Mouse (Mus musculus): ENCODE data around the gene Itga2b. TPM values are rescaled to one million over a fixed set of nuclear protein-coding genes. Genes with fewer than 3 reads are reported as not detected.

The Itga2b gene
- polyA plus RNA-seq, 1 experiment from 2014 or later = 8.3 TPM

DNA sequence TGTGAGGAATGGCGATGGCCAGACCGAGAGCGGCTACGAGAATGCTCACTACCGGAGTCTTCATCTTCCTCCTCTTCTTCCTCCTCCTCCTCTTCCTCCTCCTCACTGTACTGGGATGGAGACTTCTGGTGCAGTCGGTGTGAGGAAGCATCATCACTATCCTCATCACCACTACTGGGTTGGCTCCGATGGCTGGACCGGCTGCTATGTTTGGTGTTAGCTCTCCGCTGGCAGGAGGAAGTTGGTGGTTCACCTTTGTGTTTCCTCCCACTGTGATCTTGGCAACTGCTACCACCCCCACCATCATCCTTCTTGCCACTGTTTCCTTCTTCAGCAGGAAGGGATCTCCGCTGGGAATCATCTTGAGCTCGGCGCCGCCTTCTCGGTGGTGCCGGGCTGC lies 10.2 kb upstream of the Itga2b start:
- no peak for DNase-seq (ENCODE audit: low spot score)
- Histone ChIP-seq H3K9me3 (no peaks in the 10 kb centered on the region), H3K4me1 (replicated peaks) (no peaks in the 10 kb centered on the region), H3K27me3 (ENCODE audit: insufficient read depth, poor library complexity, severe bottlenecking) (no peaks in the 10 kb centered on the region), H3K4me3 (no peak overlapping the region), H3K27ac (no peak overlapping the region), H3K36me3 (peaks cover 87% of the 10 kb centered on the region)
- WGBS = 97% methylated on average over 15 of the region's 15 CpGs

DNA sequence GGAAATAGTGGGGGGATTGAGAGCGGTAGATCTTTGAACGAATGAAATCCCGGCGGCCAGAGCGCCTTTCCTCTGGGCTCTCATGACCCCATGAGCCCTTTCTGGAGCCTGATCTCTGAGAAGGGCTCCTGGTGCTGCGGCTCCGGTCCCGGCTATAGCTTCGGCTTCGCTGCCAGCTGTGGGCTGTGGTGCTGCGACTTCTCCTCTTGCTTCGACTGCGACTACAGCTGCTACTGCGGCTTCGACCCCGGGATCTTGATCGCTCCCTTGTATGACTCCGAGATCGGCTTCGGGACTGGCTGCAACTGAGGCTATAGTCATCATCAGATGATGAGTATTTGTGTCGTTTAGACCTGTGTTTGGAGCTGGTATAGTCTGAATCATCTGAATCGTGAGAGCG lies 9.7 kb upstream of the Itga2b start:
- Histone ChIP-seq H3K27me3 (ENCODE audit: insufficient read depth, poor library complexity, severe bottlenecking) (no peaks in the 10 kb centered on the region), H3K4me3 (no peak overlapping the region), H3K9me3 (no peaks in the 10 kb centered on the region), H3K4me1 (replicated peaks) (no peaks in the 10 kb centered on the region), H3K27ac (no peak overlapping the region), H3K36me3 (peaks cover 87% of the 10 kb centered on the region)
- WGBS = 97% methylated on average over 23 of the region's 23 CpGs
- DNase-seq (ENCODE audit: low spot score) = no peak

DNA sequence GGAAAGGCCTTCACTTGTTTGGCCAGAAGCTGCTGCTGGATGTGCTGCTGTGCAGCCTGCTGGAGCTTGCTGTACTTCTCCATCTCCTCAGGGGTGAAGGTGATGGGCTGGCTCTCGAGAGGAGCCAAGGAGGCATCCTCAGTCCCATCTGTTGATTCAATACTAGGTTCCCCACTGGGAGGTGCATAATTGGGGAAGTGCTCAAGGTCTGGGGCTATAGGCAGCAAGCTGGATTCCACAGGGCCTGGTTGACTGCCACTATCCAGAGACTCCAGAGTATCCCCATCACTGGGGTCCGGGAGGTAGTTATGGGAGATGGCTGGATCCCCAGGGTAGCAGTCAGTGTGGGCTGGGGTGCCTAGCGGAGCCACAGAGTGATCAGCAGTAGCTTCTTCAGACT lies 8.7 kb upstream of the Itga2b start:
- H3K27me3 ChIP-seq (ENCODE audit: insufficient read depth, poor library complexity, severe bottlenecking) = no peaks in the 10 kb centered on the region
- no peak for DNase-seq (ENCODE audit: low spot score)
- H3K4me1 ChIP-seq (replicated peaks) = no peaks in the 10 kb centered on the region
- 83% methylated on average over 3 of the region's 3 CpGs for WGBS
- no peak overlapping the region for H3K27ac ChIP-seq
- H3K36me3 ChIP-seq = peaks cover 85% of the 10 kb centered on the region
- H3K4me3 ChIP-seq = no peak overlapping the region
- H3K9me3 ChIP-seq = no peaks in the 10 kb centered on the region

DNA sequence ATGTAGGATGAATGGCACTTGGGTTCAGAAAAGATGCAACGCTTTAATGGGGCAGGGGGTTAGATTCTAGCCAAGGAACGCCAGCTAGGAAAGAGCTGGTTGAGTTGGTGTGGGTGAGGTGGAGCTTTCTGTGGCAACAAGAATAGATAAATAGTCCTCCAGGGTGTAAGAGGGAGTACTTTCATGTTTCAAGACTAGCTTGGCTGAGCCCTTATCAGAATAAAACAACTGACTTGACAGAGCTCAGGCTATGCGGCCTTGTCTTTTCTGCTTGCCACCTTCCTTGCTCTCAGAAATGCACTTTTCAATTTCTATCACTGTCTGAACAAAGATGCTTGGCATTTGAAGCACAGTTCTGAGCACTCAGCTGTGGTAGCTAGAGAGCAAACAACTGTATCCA lies 5.1 kb upstream of the Itga2b start:
- no peaks in the 10 kb centered on the region for H3K27me3 ChIP-seq (ENCODE audit: insufficient read depth, poor library complexity, severe bottlenecking)
- H3K27ac ChIP-seq = no peak overlapping the region
- no peaks in the 10 kb centered on the region for H3K4me1 ChIP-seq (replicated peaks)
- DNase-seq (ENCODE audit: low spot score) = no peak
- no peak overlapping the region for H3K4me3 ChIP-seq
- 94% methylated on average over 3 of the region's 3 CpGs for WGBS
- no peaks in the 10 kb centered on the region for H3K9me3 ChIP-seq
- peaks cover 53% of the 10 kb centered on the region for H3K36me3 ChIP-seq

DNA sequence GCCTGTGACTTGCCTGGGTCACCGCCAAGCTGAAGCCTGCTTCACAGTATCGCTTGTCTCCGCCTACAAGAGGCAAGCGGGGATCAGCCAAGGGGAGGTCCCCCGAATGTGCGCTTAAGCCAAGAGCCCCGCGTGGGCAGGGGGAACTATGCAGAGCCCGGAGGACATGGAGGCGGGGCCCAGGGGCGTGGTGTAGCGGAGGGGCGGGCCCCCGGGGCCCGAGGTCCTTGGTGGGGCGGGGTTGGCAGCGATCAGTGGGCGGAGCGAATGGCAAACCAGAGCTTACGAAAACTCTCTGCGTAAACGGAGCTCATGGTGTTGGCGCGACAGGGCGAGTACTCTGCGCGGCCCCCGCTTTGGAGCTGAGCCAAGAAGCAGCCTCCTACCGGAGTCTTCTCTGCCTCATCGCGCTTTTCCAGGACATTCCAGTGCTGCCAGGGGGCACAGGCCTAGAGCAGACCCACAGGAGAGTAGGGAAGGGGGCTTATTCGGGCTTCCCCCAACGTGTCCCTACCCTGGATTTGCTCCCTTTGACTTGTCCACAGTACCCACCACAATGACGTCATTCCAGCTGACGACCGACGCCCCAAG lies 2.8 kb downstream of the Itga2b start:
- Histone ChIP-seq H3K4me3 (peak overlapping the region; percentile 48), H3K27me3 (ENCODE audit: insufficient read depth, poor library complexity, severe bottlenecking) (peaks cover 53% of the 10 kb centered on the region), H3K4me1 (replicated peaks) (peaks cover 34% of the 10 kb centered on the region), H3K27ac (peak overlapping the region; percentile 57), H3K9me3 (no peaks in the 10 kb centered on the region), H3K36me3 (no peaks in the 10 kb centered on the region)
- peak; percentile 90 for DNase-seq (ENCODE audit: low spot score)
- WGBS = under 1% methylated on average over 37 of the region's 37 CpGs

DNA sequence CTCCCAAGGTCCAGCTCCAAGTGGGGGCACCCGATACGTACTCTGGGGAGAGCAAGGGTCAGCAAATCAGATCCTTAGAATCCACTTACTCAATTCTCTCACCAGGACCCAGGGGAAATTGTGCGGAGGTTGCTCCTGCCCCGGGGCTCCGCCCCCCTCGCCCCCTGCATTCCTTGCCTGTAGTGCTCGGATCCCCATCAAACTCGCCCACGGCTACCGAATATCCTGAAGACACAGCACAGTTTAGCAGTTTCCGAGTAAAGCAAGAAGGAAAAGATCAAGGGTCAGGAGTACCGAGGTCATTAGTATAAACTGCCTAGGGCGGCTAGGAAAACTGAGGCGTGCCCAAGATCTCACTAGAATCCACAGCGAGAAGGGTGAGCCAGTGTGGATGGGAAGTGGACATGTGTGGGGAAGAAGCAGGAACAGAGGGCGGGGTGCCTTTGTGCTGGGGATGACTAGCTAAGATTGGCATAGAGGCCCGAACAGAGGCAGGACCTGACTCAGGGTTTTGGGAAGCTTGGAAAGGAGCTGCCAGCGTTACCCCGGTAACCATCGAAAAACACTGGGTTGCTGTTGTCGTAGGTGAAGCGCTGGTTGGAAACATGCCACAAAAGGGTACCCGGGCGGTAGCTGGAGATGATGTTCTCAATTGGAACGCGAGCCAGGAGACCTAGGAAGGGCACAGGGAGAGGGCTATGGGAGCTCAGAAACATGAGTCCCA lies 4.0 kb downstream of the Itga2b start:
- Histone ChIP-seq H3K36me3 (no peaks in the 10 kb centered on the region), H3K9me3 (no peaks in the 10 kb centered on the region), H3K4me3 (peak overlapping the region; percentile 23; the same call in 1 of the 2 replicates), H3K4me1 (replicated peaks) (peaks cover 37% of the 10 kb centered on the region), H3K27me3 (ENCODE audit: insufficient read depth, poor library complexity, severe bottlenecking) (peaks cover 62% of the 10 kb centered on the region), H3K27ac (no peak overlapping the region)
- DNase-seq (ENCODE audit: low spot score) = peak; percentile 56
- WGBS = 8% methylated on average over 26 of the region's 26 CpGs

DNA sequence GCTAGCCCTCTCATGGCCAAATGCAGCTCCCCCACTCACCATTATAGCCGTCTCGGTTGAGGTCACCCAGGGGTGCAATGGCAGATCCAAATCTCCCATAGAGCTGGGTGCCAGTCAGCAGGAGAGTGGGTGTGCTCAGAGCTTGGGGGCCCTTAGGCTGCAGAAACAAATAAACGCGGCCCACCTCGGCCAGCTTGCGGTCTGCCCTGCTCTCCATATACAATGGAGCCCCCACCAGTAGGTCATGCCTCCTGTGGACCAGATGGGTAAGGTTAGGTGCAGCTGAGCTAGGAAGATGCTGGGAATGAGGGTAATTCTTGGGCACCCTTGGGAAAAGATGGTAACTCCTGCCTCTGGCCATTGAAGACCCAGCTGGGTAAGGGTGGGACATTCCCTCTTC lies 5.0 kb downstream of the Itga2b start:
- no peaks in the 10 kb centered on the region for H3K36me3 ChIP-seq
- H3K4me3 ChIP-seq = no peak overlapping the region
- DNase-seq (ENCODE audit: low spot score) = no peak
- H3K4me1 ChIP-seq (replicated peaks) = peaks cover 39% of the 10 kb centered on the region
- no peak overlapping the region for H3K27ac ChIP-seq
- WGBS = 94% methylated on average over 6 of the region's 6 CpGs
- H3K9me3 ChIP-seq = no peaks in the 10 kb centered on the region
- peaks cover 71% of the 10 kb centered on the region for H3K27me3 ChIP-seq (ENCODE audit: insufficient read depth, poor library complexity, severe bottlenecking)

DNA sequence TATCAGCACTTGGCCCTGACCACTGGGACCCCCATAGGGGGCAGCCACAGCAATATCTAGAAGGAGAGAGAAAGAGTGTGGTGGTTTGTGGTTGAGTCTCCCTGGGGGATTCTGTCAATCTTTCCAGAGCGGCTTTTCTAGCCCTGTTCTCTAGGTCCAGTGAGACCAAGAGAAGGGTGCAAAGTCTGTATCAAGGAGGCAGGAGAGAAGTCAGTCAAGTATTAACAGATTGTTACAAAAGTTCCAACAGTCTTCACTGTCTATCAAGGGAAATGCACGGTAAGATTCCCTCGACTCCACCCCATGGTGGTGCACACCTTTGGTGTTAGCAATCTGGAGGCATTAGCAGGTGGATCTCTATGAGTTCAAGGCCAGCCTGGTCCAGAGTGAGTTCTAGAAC lies 8.2 kb downstream of the Itga2b start:
- H3K9me3 ChIP-seq = no peaks in the 10 kb centered on the region
- WGBS = 78% methylated on average over 3 of the region's 3 CpGs
- no peak overlapping the region for H3K27ac ChIP-seq
- DNase-seq (ENCODE audit: low spot score) = no peak
- H3K4me3 ChIP-seq = no peak overlapping the region
- no peaks in the 10 kb centered on the region for H3K36me3 ChIP-seq
- peaks cover 29% of the 10 kb centered on the region for H3K4me1 ChIP-seq (replicated peaks)
- H3K27me3 ChIP-seq (ENCODE audit: insufficient read depth, poor library complexity, severe bottlenecking) = peaks cover 69% of the 10 kb centered on the region

DNA sequence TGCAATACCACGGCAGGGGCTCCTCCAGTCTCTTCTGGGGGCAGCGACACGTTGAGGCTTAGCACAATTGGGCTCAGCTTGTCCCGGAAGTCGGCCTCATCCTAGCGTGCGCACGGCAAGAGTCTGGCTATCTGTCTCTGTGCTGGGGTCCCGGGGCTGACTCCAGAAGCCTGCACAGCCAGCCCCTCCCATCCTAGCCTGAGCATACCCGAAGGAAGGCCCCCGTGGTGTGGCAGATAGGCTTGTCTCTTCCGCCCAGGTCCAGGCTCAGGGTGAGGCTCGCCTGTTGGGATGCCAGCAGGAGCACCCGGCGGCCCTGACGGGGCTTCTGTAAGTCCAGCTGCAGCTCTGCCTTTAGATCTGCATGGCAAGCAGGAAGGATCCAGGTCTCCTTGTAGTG lies 9.4 kb downstream of the Itga2b start:
- 59% methylated on average over 16 of the region's 16 CpGs for WGBS
- no peaks in the 10 kb centered on the region for H3K9me3 ChIP-seq
- no peaks in the 10 kb centered on the region for H3K36me3 ChIP-seq
- H3K27me3 ChIP-seq (ENCODE audit: insufficient read depth, poor library complexity, severe bottlenecking) = peaks cover 68% of the 10 kb centered on the region
- no peak overlapping the region for H3K4me3 ChIP-seq
- H3K27ac ChIP-seq = no peak overlapping the region
- peaks cover 30% of the 10 kb centered on the region for H3K4me1 ChIP-seq (replicated peaks)
- DNase-seq (ENCODE audit: low spot score) = no peak

DNA sequence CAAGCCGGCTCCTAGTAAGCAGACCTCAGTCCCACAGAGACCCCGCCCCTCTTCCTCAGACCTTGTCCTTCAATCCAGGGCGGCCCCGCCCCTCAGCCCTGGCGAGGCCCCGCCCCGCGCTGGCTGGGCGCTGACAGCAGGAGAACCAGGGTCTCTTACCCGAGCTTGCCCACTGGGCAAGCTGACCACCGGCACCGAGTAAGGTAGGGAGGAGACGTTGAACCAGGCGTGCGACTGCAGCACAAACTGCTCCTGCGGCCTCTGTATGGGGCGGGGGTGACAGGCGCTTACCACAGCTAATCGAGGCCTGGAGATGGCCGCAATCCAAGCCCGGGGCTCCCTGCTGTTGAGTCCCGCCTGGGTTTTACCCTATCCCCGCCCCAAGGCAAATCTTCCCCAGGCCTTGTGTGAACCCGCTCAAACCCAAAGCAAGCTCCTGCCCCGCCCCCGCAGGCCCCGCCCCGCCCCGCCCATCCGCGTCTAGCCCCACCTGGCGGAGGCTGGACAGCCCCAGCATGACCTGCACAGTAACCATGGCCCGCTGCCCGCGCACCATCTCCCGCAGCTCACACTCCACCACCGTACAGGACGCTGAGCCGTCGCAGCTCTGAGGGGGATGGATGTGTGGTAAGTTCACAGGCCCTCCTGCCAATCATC lies 14.1 kb downstream of the Itga2b start:
- Histone ChIP-seq H3K9me3 (no peaks in the 10 kb centered on the region), H3K27me3 (ENCODE audit: insufficient read depth, poor library complexity, severe bottlenecking) (peaks cover 86% of the 10 kb centered on the region), H3K36me3 (no peaks in the 10 kb centered on the region), H3K4me1 (replicated peaks) (peaks cover 33% of the 10 kb centered on the region), H3K27ac (peak overlapping the region; percentile 75), H3K4me3 (peak overlapping the region; percentile 64)
- WGBS = under 1% methylated on average over 40 of the region's 40 CpGs
- DNase-seq (ENCODE audit: low spot score) = peak; percentile 83

DNA sequence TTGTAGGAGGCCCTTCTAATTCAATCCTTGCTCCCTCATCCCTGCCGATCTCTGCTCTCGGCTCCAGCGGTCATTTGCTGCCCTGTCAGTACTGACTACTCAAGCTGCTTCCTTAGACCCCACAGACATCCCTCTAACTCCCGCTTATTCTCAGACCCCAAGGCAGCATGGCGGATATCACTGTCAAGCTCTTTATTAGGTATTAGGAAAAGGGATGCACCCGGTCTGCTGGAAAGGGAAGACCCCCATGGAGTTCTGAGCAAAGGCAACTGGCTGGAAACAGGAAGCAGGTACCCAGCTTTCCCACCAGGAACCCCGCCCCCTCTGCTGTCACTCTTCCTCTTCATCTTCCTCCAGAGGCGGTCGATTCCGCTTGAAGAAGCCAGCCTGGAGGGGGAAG lies 16.8 kb downstream of the Itga2b start:
- Histone ChIP-seq H3K4me1 (replicated peaks) (peaks cover 42% of the 10 kb centered on the region), H3K36me3 (no peaks in the 10 kb centered on the region), H3K9me3 (no peaks in the 10 kb centered on the region), H3K27me3 (ENCODE audit: insufficient read depth, poor library complexity, severe bottlenecking) (peaks cover 94% of the 10 kb centered on the region), H3K27ac (no peak overlapping the region), H3K4me3 (peak overlapping the region; percentile 13; the same call in 1 of the 2 replicates)
- WGBS = 20% methylated on average over 10 of the region's 10 CpGs
- peak; percentile 24 for DNase-seq (ENCODE audit: low spot score)

DNA sequence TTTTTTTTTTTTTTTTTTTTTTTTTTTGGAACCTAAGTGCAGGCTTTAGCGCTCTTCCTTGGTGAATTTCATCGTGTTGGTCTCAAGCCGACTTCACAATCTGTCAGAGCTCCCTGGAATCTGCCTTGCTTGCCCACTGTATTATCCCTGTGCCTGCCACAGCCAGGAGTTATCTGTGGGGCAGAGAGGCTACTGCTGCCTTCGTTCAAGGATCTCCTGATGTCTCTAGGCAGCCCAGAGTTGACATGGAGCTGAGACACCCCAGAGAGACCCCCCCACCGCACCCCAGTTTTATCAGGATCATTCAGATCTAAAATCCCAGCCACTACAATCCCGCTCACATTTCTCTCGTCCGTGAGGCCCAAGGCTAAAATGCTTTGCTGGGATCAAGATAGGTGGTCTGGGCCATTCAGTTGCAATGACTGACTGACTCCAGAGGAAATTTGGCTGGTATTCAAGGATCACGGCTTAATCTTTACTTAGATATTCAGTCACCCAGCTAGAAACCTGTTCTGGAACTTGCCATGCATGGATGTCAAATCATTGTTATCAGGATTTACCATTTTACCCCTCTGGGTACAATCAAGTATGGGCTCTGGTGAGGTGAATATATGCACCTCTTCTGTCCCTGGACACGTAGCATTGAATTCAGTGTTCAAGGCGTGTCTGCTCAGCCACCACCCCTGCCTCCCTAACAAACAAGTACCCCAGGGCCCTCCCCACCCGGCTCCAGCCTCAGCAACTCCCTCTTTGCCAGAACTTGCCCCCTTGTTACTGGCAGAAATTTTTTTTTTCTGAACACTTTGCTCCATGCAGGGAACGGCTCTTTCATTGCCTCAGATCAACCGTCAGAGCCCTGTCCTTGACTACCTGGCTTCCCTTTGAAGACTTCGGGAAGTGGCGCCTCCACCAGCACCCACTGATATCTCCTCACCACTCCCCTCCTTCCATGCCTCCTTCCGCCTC lies 20.6 kb downstream of the Itga2b start:
- Histone ChIP-seq H3K4me3 (no peak overlapping the region), H3K36me3 (0 out of 2 replicates have a peak, but pooled peaks cover under 1% of the 10 kb centered on the region), H3K4me1 (replicated peaks) (peaks cover 55% of the 10 kb centered on the region), H3K9me3 (no peaks in the 10 kb centered on the region), H3K27ac (no peak overlapping the region), H3K27me3 (ENCODE audit: insufficient read depth, poor library complexity, severe bottlenecking) (peaks cover 73% of the 10 kb centered on the region)
- WGBS = 49% methylated on average over 17 of the region's 17 CpGs
- DNase-seq (ENCODE audit: low spot score) = no peak
